Mouse (Mus musculus) granulocyte monocyte progenitor cell, adult 5-6 weeks (primary cell): ENCODE results near the gene Ccdc124. TPM values are rescaled to one million over a fixed set of nuclear protein-coding genes. Genes with fewer than 3 reads are reported as not detected.
"Not testable (repeated sequence)": the region's sequence is repeated elsewhere in the genome, so short reads cannot be mapped to it uniquely, and the experiment has no call there.

Experiments
- ATAC-seq: replicated peaks from 2 replicates; pipeline ENCODE4 v1.8.0; 2016; ENCODE audit warnings: mild to moderate bottlenecking, moderate TSS enrichment, inconsistent platforms; ENCODE audit not compliant: poor library complexity, severe bottlenecking
- total RNA-seq, 2 experiments: library from RNA; stranded (forward) in 1 of 2; stranded (reverse) in 1 of 2; fragments of 200-712, 200-1000 nt in 1 of 2; fragments of >200 nt in 1 of 2; fragmentation: Nextera tagmentation in 1 of 2; gene quantifications; 2 replicates each; pipeline ENCODE4 v1.2.3; 2014 to 2017

The Ccdc124 gene
- total RNA-seq, 2 experiments from 2014 or later = 19.4 to 38.9 TPM

GRCm38 (mm10) chr8:70827796-70828195 lies 45.9 kb downstream of the Ccdc124 start:
- ATAC-seq = no peak

- 0 out of 2 replicates have a peak, but pooled peaks have one; percentile 14 for ATAC-seq
Observed at GRCm38 (mm10) chr8:70827010-70827409, 46.7 kb downstream of the Ccdc124 start.

GRCm38 (mm10) chr8:70825816-70826215 lies 47.9 kb downstream of the Ccdc124 start:
- ATAC-seq = no peak

- ATAC-seq = no peak
Observed at GRCm38 (mm10) chr8:70823802-70824201, 49.9 kb downstream of the Ccdc124 start.

- ATAC-seq = not testable (repeated sequence)
Observed at GRCm38 (mm10) chr8:70822594-70822993, 51.1 kb downstream of the Ccdc124 start.

- ATAC-seq = no peak
Observed at GRCm38 (mm10) chr8:70821992-70822391, 51.7 kb downstream of the Ccdc124 start.

GRCm38 (mm10) chr8:70821399-70821962 lies 52.3 kb downstream of the Ccdc124 start:
- ATAC-seq = peak; percentile 86

GRCm38 (mm10) chr8:70820101-70820935 lies 53.4 kb downstream of the Ccdc124 start:
- 0 out of 2 replicates have a peak, but pooled peaks have one; percentile 18 for ATAC-seq

Other genes starting within 250 kb of the Ccdc124 start
- gene Gdf15, start 241.5 kb downstream of the Ccdc124 start, total RNA-seq (2014; fragmentation: Nextera tagmentation) = not detected in 2 replicates
- gene Gdf15, start 241.5 kb downstream of the Ccdc124 start, total RNA-seq (2017) = 0.67 TPM in 1 of 2 replicates, not detected in the other
- gene Pgpep1, start 213.5 kb downstream of the Ccdc124 start, total RNA-seq (2014; fragmentation: Nextera tagmentation) = 8.5 and 31.0 TPM in 2 replicates
- gene Pgpep1, start 213.5 kb downstream of the Ccdc124 start, total RNA-seq (2017) = 6.5 and 6.9 TPM in 2 replicates
- 187 and 226 TPM in 2 replicates for gene Lsm4, start 200.7 kb downstream of the Ccdc124 start, total RNA-seq (2014; fragmentation: Nextera tagmentation)
- 247 and 312 TPM in 2 replicates for gene Lsm4, start 200.7 kb downstream of the Ccdc124 start, total RNA-seq (2017)
- 7.7 and 12.3 TPM in 2 replicates for gene Jund, start 175.0 kb downstream of the Ccdc124 start, total RNA-seq (2014; fragmentation: Nextera tagmentation)
- 24.6 and 27.0 TPM in 2 replicates for gene Jund, start 175.0 kb downstream of the Ccdc124 start, total RNA-seq (2017)
- gene Iqcn, start 170.5 kb downstream of the Ccdc124 start, total RNA-seq (2014; fragmentation: Nextera tagmentation) = not detected in 2 replicates
- gene Iqcn, start 170.5 kb downstream of the Ccdc124 start, total RNA-seq (2017) = not detected in 2 replicates
- not detected in 2 replicates for gene Gm3336, start 155.4 kb downstream of the Ccdc124 start, total RNA-seq (2014; fragmentation: Nextera tagmentation)
- gene Gm3336, start 155.4 kb downstream of the Ccdc124 start, total RNA-seq (2017) = not detected in 2 replicates
- gene Pde4c, start 150.2 kb downstream of the Ccdc124 start, total RNA-seq (2014; fragmentation: Nextera tagmentation) = not detected in 2 replicates
- gene Pde4c, start 150.2 kb downstream of the Ccdc124 start, total RNA-seq (2017) = not detected in 2 replicates
- 5.5 and 10.8 TPM in 2 replicates for gene Rab3a, start 119.3 kb downstream of the Ccdc124 start, total RNA-seq (2014; fragmentation: Nextera tagmentation)
- gene Rab3a, start 119.3 kb downstream of the Ccdc124 start, total RNA-seq (2017) = 0.34 and 1.6 TPM in 2 replicates
- 28.6 and 41.1 TPM in 2 replicates for gene Mpv17l2, start 113.0 kb downstream of the Ccdc124 start, total RNA-seq (2014; fragmentation: Nextera tagmentation)
- gene Mpv17l2, start 113.0 kb downstream of the Ccdc124 start, total RNA-seq (2017) = 9.0 and 9.3 TPM in 2 replicates
- 6.6 and 14.0 TPM in 2 replicates for gene Pik3r2, start 97.2 kb downstream of the Ccdc124 start, total RNA-seq (2014; fragmentation: Nextera tagmentation)
- gene Pik3r2, start 97.2 kb downstream of the Ccdc124 start, total RNA-seq (2017) = 12.1 and 16.6 TPM in 2 replicates
- 74.8 and 78.5 TPM in 2 replicates for gene Mast3, start 68.9 kb downstream of the Ccdc124 start, total RNA-seq (2014; fragmentation: Nextera tagmentation)
- gene Mast3, start 68.9 kb downstream of the Ccdc124 start, total RNA-seq (2017) = 12.4 and 12.5 TPM in 2 replicates
- 0.24 and 0.62 TPM in 2 replicates for gene Il12rb1, start 65.5 kb downstream of the Ccdc124 start, total RNA-seq (2014; fragmentation: Nextera tagmentation)
- 0.52 and 1.4 TPM in 2 replicates for gene Il12rb1, start 65.5 kb downstream of the Ccdc124 start, total RNA-seq (2017)
- gene Arrdc2, start 34.2 kb downstream of the Ccdc124 start, total RNA-seq (2014; fragmentation: Nextera tagmentation) = 5.0 and 16.1 TPM in 2 replicates
- 4.7 and 8.7 TPM in 2 replicates for gene Arrdc2, start 34.2 kb downstream of the Ccdc124 start, total RNA-seq (2017)
- gene Kcnn1, start 10.7 kb downstream of the Ccdc124 start, total RNA-seq (2014; fragmentation: Nextera tagmentation) = 0.30 and 0.49 TPM in 2 replicates
- gene Kcnn1, start 10.7 kb downstream of the Ccdc124 start, total RNA-seq (2017) = 0.90 and 3.5 TPM in 2 replicates
- not detected in 2 replicates for gene Slc5a5, start 18.8 kb upstream of the Ccdc124 start, total RNA-seq (2014; fragmentation: Nextera tagmentation)
- 0.15 TPM in 1 of 2 replicates, not detected in the other for gene Slc5a5, start 18.8 kb upstream of the Ccdc124 start, total RNA-seq (2017)
- gene Rpl18a, start 23.5 kb upstream of the Ccdc124 start, total RNA-seq (2014; fragmentation: Nextera tagmentation) = 5,658 and 6,549 TPM in 2 replicates
- gene Rpl18a, start 23.5 kb upstream of the Ccdc124 start, total RNA-seq (2017) = 2,742 and 3,425 TPM in 2 replicates
- 12.1 and 24.0 TPM in 2 replicates for gene Map1s, start 32.0 kb upstream of the Ccdc124 start, total RNA-seq (2014; fragmentation: Nextera tagmentation)
- 7.4 and 7.6 TPM in 2 replicates for gene Map1s, start 32.0 kb upstream of the Ccdc124 start, total RNA-seq (2017)